Mouse (Mus musculus) right cerebral cortex, postnatal 4 days (tissue): Measurements from ENCODE around the gene Ell3.
A peak's percentile ranks its signal among the peaks of the same experiment; 100 is the strongest.
"Not testable (repeated sequence)": the region's sequence is repeated elsewhere in the genome, so short reads cannot be mapped to it uniquely, and the experiment has no call there.

Source experiments
- DNase-seq: peaks from one replicate; pipeline ENCODE4 v3.0.0-alpha.2; 2022

The Ell3 gene

GRCm38 (mm10) chr2:121444178-121444577, at the start of gene Ell3:
TSS of gene Ell3 (minus strand) at chr2:121444278.
- no peak for DNase-seq

GRCm38 (mm10) chr2:121484403-121484802, 40.3 kb upstream of the Ell3 start:
- not testable (repeated sequence) for DNase-seq

- DNase-seq = no peak
Measured at GRCm38 (mm10) chr2:121483576-121483975, 39.5 kb upstream of the Ell3 start.

- not testable (repeated sequence) for DNase-seq
Measured at GRCm38 (mm10) chr2:121480916-121481315, 36.8 kb upstream of the Ell3 start.

DNA sequence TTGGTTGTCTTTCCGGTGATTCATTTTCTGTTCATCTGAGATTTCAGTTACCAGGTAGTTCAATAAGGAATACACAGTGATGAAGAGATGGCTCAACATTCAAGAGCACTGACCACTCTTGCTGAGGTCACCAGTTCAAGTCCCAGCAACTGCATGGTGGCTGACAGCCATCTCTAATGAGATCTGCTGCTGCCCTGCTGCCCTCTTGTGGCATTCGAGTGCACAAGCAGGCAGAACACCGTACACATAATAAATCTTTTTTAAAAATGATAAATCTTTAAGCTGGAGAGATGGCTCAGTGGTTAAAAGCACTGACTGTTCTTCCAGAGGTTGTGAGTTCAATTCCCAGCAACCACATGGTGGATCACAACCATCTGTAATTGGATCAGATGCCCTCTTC, 36.4 kb upstream of the Ell3 start:
- no peak for DNase-seq

DNA sequence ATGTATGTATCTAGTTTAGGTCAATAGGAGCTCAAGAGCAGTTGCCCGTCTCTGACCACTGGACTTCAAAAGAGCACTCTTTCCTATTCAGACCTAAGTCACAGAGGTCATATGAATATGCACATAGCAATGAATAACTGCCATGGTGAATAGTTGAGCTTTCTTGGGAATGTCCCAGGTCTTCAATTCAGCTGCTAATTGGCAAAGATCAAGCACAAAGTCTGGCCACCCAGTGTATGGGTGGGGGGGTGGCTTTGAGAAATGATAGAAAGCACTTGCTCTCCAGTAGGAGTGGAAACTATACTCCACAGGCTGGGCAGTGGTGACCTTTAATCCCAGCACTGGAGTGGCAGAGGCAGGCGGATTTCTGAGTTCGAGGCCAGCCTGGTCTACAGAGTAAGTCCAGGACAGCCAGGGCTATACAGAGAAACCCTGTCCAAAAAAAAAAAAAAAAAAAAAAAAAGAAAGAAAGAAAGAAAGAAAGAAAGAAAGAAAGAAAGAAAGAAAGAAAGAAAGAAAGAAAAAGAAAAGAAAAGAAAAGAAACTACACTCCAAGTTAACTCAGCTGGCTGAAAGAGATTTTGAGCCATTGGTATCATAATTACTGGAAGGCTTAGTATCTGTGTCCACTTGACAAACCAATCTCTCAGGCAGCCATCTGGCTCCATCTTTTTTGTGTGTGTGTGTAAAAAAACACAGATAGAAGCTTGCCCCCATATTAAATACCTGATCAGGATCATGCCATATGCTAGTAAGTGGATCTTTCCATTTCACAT, 33.6 kb upstream of the Ell3 start:
- DNase-seq = no peak

DNA sequence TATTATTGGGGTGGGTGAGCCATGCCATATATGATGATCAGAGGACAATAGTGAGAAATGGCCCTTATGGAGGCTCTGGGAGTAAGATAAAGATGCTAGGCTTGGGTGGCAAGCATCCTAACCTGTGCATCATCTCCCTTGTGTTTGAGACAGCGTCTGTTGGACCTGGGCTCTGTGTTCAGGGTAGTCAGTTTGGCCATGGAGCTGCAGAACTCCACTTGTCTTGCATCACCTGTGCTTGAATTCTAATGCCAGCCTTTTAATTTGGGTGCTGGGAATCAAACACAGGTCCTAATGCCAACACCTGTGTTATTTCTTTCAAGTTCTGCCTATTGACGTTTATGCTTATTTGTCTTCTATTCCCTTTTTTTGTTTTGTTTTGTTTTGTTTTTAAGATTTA, 31.2 kb upstream of the Ell3 start:
- not testable (repeated sequence) for DNase-seq

- no peak for DNase-seq
Measured at GRCm38 (mm10) chr2:121474180-121474535, 30.1 kb upstream of the Ell3 start.

DNA sequence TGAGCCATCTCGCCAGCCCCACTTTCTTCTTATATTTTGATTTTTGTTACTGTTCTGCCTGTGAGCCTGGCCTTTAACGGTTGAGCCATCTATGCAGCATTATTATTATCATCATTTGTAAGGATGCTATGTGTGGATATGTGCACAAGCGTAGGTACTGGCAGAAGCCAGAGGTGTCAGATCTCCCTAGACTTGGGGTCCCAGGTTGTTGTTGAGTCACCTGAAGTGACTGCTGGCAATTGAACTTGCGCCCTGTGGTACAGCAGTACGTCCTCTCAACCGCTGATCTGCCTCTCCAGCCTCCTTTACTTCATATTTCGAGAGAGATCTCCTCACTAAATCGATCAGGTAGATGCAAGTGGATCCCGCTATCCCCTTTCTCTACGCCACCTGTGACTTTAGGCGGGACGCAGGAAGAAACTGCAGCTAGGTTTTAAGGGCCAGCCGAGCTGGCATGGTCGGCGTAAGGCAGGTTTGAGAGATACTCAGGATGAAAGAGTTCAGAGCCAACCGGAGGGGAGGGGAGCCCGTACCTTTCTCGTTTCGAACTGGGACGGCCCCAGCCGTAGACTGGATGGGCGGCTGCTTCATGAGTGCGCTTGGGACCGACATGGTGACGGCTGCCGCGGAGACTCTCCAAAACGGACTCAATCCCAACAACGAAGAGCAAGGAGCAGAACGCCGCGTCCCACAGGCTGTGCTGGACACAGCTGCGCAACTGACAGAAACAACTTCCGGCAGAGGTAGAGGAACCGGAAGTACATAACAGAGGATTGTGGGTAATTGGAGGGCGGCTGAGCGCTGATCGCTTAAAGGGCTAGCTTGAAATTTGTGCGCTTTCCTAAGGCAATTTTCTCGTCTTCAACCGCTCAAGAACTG, 29.5 kb upstream of the Ell3 start, which contains the start of gene Mfap1b:
Mfap1b (minus strand) TSS at position 767 of the 879 bp plus-strand sequence.
- DNase-seq = peak; percentile 71

- DNase-seq = not testable (repeated sequence)
Measured at GRCm38 (mm10) chr2:121472783-121473182, 28.7 kb upstream of the Ell3 start.

GRCm38 (mm10) chr2:121468982-121469381, 24.9 kb upstream of the Ell3 start:
- DNase-seq = not testable (repeated sequence)

- no peak for DNase-seq
Measured at GRCm38 (mm10) chr2:121460071-121460470, 16.0 kb upstream of the Ell3 start.

- DNase-seq = peak; percentile 80
Measured at GRCm38 (mm10) chr2:121456692-121457642, 12.9 kb upstream of the Ell3 start, which contains the start of gene Serinc4. TSS of gene Serinc4 (minus strand) at chr2:121456781.

- no peak for DNase-seq
Measured at GRCm38 (mm10) chr2:121455534-121455933, 11.5 kb upstream of the Ell3 start.

DNA sequence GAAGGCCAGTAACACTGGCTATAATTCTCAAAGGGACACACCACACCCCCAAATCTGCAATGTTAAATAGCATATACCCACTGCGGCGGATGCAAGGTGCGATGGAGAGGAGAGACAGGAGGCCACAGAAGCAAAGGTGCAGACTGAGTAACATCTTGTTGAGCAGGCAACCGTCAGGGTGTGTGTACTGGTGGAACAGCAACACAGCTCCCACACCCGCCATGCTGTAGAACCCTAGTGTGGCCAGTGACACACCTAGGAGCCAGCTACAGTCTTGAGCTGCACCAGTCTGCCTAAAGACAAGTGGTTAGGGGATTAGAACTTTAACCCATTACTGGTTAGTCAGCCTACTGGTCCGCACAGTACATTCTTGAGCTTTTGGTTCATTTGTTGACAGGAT, 9.8 kb upstream of the Ell3 start:
- DNase-seq = no peak

DNA sequence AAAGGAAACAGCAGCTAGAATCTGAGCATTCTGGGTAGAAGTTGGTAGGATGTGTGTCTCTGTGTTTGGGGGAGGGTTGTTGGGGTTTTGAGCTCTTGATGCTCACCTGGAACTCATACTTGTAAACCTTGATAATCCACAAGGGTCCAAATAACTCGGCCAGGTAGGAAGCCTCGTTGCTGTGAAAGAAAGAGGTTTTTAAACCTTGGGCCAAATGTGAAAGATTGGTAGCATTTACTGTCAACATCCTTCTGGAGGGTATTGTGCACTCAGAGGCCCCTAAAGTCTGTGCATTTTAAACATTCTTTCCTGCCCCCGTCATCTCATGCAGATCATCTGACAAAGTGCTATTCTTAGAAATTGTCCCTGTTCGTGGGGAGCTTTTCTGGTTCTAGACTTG, 8.9 kb upstream of the Ell3 start, which contains the start of gene Hypk:
Hypk (plus strand) TSS at position 301 of the 400 bp plus-strand sequence.
- DNase-seq = no peak

DNA sequence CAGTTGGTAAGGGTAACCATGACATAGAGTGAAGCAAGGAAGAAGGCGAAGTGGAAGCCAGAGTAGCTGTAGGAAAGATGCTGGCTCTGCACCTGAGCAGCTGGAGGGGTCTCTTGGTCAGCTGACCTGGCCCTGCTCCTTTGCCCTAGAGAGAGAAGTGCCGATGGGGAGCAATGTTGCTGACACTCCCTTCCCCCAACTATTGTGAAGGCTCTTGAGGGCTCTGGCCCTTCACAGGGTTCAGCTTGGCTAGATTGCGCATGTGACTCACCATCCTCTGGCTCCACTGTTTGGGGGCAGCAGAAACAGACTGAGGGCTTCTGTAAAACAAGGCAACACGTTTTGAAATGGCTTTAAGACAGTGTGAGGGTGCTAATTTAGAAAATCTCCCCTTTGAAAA, 8.3 kb upstream of the Ell3 start:
- no peak for DNase-seq

DNA sequence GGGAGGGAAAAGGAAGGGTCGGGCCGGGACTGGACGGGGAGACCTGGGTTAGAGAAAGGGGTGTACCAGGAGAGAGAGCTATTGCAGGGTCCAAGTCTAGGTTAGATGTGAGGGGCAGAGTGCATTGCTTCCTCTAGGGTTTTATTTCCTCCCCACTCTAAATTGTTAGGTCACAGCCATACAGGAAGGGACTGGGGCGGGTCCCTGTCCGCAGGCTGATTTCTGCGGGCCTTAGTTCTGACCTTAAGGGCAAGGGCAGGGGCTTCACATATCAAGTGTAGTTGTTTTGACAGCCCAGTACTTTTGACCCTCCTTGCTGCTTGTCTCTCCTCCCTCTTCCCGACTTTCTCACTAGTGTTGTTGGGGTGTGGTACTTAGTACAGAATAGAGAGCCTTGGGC, 6.0 kb upstream of the Ell3 start:
- DNase-seq = no peak

DNA sequence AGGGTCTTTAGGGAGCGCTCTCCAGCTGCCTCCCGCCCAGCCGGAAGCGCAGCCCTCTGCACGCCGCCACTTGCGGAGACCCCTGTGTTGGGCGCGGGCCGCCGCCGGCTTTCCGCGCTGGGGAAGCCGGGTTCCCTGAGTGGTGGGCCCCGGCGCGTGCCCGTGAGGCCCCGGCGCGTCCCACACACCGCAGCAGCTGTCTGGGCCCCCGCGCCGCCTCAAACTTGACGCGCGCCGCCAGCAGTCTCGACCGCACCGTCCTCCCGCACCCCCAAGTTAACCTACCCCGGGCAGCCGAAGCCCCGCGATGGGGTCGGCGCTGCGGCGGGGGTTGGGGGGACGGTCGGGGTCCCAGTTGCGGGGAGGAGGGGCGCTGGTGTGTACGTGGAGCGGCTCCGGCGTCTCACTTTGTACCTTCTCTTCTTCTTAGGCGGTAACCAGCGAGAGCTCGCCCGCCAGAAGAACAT, 5.5 kb upstream of the Ell3 start:
- DNase-seq = no peak

GRCm38 (mm10) chr2:121448739-121449535, 4.9 kb upstream of the Ell3 start, which contains the start of gene Serf2:
TSS of gene Serf2 (plus strand) at chr2:121449195.
- peak; percentile 98 for DNase-seq

- peak; percentile 47 for DNase-seq
Measured at GRCm38 (mm10) chr2:121448136-121448535, 4.1 kb upstream of the Ell3 start.
